Mouse (Mus musculus) olfactory bulb, adult 2 months (tissue): Measurements from ENCODE around the gene 1110017D15Rik.

Experiments
- CTCF ChIP-seq: fragments of 200-500 bp; IDR thresholded peaks from 2 replicates; pipeline ENCODE4 v1.5.1; 2012; ENCODE audit warnings: low read depth, mild to moderate bottlenecking, low read length, moderate library complexity; ENCODE audit not compliant: insufficient read depth
- POLR2A ChIP-seq: fragments of 200-500 bp; IDR thresholded peaks from 2 replicates; pipeline ENCODE4 v1.6.1; 2012; ENCODE audit warnings: mild to moderate bottlenecking, low read depth, low read length, moderate library complexity; ENCODE audit not compliant: insufficient read depth

- TF ChIP-seq CTCF (no peak), POLR2A (no peak)
Observed at GRCm38 (mm10) chr4:41518349-41518748, 1.2 kb upstream of the 1110017D15Rik start.
